Mouse (Mus musculus) neural tube, embryonic 14.5 days (tissue): ENCODE results near the gene Fam98a. TPM values are rescaled to one million over a fixed set of nuclear protein-coding genes. Genes with fewer than 3 reads are reported as not detected.

ENCODE experiments used
- ATAC-seq: fragments of 200-750 bp; cut with Nextera tagmentation; 2 replicates; pipeline ENCODE4 v1.8.0; 2017; ENCODE audit warnings: low read depth, mild to moderate bottlenecking, moderate TSS enrichment, moderate library complexity
- H3K27ac ChIP-seq: fragments of 300-500 bp; sonication (generic); 2 replicates; pipeline ENCODE4 v1.5.1; 2014; ENCODE audit warnings: low read depth, mild to moderate bottlenecking, control low read depth, low read length, moderate library complexity, mixed read lengths
- H3K27me3 ChIP-seq: fragments of 300-500 bp; sonication (generic); 2 replicates; pipeline ENCODE4 v1.6.1; 2014; ENCODE audit warnings: low read length; ENCODE audit not compliant: control insufficient read depth, insufficient read depth
- H3K36me3 ChIP-seq: fragments of 300-500 bp; sonication (generic); 2 replicates; pipeline ENCODE4 v1.6.1; 2014; ENCODE audit warnings: low read length, mixed read lengths; ENCODE audit not compliant: control insufficient read depth, insufficient read depth
- H3K4me1 ChIP-seq: fragments of 300-500 bp; sonication (generic); 2 replicates; pipeline ENCODE4 v1.6.1; 2014; ENCODE audit warnings: low read length; ENCODE audit not compliant: control insufficient read depth, insufficient read depth
- H3K4me2 ChIP-seq: fragments of 300-500 bp; sonication (generic); 2 replicates; pipeline ENCODE4 v1.6.1; 2014; ENCODE audit warnings: mild to moderate bottlenecking, low read depth, low read length, control low read depth
- H3K4me3 ChIP-seq: fragments of 300-500 bp; sonication (generic); 2 replicates; pipeline ENCODE4 v1.5.1; 2014; ENCODE audit warnings: low read depth, low read length, control low read depth, mixed read lengths
- H3K9ac ChIP-seq: fragments of 300-500 bp; sonication (generic); replicated peaks from 2 replicates; pipeline ENCODE4 v1.6.1; 2014; ENCODE audit warnings: low read depth, mild to moderate bottlenecking, control low read depth, low read length, mixed read lengths
- H3K9me3 ChIP-seq: fragments of 300-500 bp; sonication (generic); 2 replicates; pipeline ENCODE4 v1.6.1; 2016; ENCODE audit warnings: low read length; ENCODE audit not compliant: control insufficient read depth
- WGBS: fragments of 180-500 bp; shearing (Covaris S2); extraction: QIAGEN DNeasy Blood & Tissue Kit; methylation state at CpG from one replicate; pipeline ENCODE4 v1.1.7; 2014; 5-methylcytosine and 5-hydroxymethylcytosine counted together
- polyA plus RNA-seq: library from polyadenylated mRNA; unstranded; fragments of >200 nt; fragmentation: Nextera tagmentation; extraction: Ambion mirVana; gene quantifications from 2 replicates; pipeline ENCODE4 v1.2.1, GENCODE M21; 2014

The Fam98a gene
- polyA plus RNA-seq, 1 experiment from 2014 or later, result 13.3 TPM

GRCm38 (mm10) chr17:75509257-75509656, 42.5 kb downstream of the Fam98a start:
- H3K36me3 ChIP-seq, result no peaks in the 10 kb centered on the region
- H3K4me2 ChIP-seq, result no peak overlapping the region
- H3K9ac ChIP-seq, result no peak overlapping the region
- ATAC-seq, result no peak
- WGBS, result 86% methylated on average over 5 of the region's 5 CpGs
- H3K27ac ChIP-seq, result no peak overlapping the region
- H3K4me1 ChIP-seq, result no peaks in the 10 kb centered on the region
- no peak overlapping the region for H3K4me3 ChIP-seq
- H3K9me3 ChIP-seq, result no peaks in the 10 kb centered on the region
- H3K27me3 ChIP-seq, result no peaks in the 10 kb centered on the region

DNA sequence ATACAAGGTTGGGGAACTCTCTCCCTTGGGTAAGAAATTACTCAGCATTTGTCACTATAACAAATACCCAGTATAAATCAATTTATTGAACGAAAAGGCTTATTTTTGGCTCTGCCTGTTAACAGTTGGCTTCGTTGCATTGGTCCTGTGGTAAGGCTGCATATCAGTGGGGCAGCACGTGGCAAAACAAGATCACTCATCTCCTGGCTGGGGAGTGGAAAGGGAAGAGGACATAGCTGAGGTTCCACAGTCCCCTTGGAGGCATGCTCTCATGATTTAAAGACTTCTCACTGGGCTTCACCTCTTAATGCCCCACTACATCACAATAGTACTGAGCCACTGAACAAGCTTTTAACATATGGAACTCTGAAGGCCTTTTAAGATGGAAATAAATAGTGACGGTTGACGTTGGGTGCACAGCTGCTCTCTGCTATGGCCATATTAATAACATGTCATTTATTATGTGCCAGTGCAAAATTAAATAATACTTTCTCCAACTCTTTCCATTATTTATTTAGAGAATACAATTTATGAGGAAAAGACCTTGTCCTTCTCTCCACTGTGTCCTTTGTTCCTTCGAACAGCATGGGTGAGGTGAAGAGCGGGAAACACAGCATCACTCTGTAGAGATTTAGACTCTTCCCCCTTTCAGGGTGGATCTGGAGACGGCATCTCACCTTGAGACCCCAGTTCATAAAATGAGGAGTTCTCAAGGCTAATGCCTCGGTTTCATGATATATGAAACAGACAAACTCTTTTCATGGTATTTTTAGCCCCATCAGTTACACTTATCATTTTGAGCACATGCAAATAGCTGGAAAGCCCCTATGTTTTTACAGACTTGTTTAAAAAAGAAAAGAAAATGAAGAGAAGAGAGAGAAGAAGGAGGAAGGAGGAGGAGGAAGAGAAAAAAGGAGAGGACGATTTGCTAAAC, 44.8 kb downstream of the Fam98a start:
- Histone ChIP-seq H3K36me3 (no peaks in the 10 kb centered on the region), H3K27me3 (no peaks in the 10 kb centered on the region), H3K9me3 (no peaks in the 10 kb centered on the region), H3K4me2 (no peak overlapping the region), H3K9ac (no peak overlapping the region), H3K27ac (no peak overlapping the region), H3K4me3 (no peak overlapping the region), H3K4me1 (no peaks in the 10 kb centered on the region)
- ATAC-seq, result no peak
- whole genome bisulfite sequencing, result 68% methylated on average over 10 of the region's 10 CpGs

- H3K36me3 ChIP-seq, result no peaks in the 10 kb centered on the region
- H3K9me3 ChIP-seq, result no peaks in the 10 kb centered on the region
- no peak overlapping the region for H3K4me2 ChIP-seq
- ATAC-seq, result no peak
- no peak overlapping the region for H3K4me3 ChIP-seq
- H3K4me1 ChIP-seq, result no peaks in the 10 kb centered on the region
- no peak overlapping the region for H3K9ac ChIP-seq
- H3K27me3 ChIP-seq, result no peaks in the 10 kb centered on the region
- H3K27ac ChIP-seq, result no peak overlapping the region
- 87% methylated on average over 10 of the region's 10 CpGs for WGBS
These were observed 45.6 kb downstream of the Fam98a start for GRCm38 (mm10) chr17:75506097-75506675.

GRCm38 (mm10) chr17:75505053-75505452, 46.7 kb downstream of the Fam98a start:
- no peaks in the 10 kb centered on the region for H3K9me3 ChIP-seq
- no peak for ATAC-seq
- H3K27ac ChIP-seq, result no peak overlapping the region
- no peak overlapping the region for H3K4me2 ChIP-seq
- no peaks in the 10 kb centered on the region for H3K4me1 ChIP-seq
- no peaks in the 10 kb centered on the region for H3K27me3 ChIP-seq
- H3K9ac ChIP-seq, result no peak overlapping the region
- no peaks in the 10 kb centered on the region for H3K36me3 ChIP-seq
- WGBS, result 94% methylated on average over 5 of the region's 5 CpGs
- no peak overlapping the region for H3K4me3 ChIP-seq

DNA sequence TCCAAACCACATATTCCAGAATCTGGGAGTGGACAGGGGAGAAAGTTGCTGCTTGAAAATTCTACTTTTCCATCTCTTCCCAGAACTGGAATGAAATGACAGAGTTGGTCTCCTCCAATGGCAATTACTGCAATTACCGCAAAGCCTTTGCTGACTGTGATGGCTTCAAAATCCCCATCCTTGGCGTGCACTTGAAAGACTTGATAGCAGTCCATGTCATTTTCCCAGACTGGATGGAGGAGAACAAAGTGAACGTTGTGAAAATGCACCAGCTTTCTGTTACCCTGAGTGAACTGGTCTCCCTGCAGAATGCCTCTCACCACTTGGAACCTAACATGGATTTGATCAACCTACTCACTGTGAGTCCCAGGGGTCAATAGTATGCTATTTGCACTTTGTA, 48.7 kb downstream of the Fam98a start:
- Histone ChIP-seq H3K27ac (no peak overlapping the region), H3K36me3 (no peaks in the 10 kb centered on the region), H3K27me3 (no peaks in the 10 kb centered on the region), H3K4me1 (no peaks in the 10 kb centered on the region), H3K9me3 (no peaks in the 10 kb centered on the region), H3K4me2 (no peak overlapping the region), H3K4me3 (no peak overlapping the region), H3K9ac (no peak overlapping the region)
- no peak for ATAC-seq
- WGBS, result 84% methylated on average over 3 of the region's 3 CpGs

GRCm38 (mm10) chr17:75498241-75498651, 53.5 kb downstream of the Fam98a start:
- Histone ChIP-seq H3K27me3 (no peaks in the 10 kb centered on the region), H3K4me3 (no peak overlapping the region), H3K9ac (no peak overlapping the region), H3K36me3 (no peaks in the 10 kb centered on the region), H3K4me1 (no peaks in the 10 kb centered on the region), H3K27ac (no peak overlapping the region), H3K4me2 (no peak overlapping the region), H3K9me3 (no peaks in the 10 kb centered on the region)
- 76% methylated on average over 6 of the region's 6 CpGs for WGBS
- no peak for ATAC-seq

DNA sequence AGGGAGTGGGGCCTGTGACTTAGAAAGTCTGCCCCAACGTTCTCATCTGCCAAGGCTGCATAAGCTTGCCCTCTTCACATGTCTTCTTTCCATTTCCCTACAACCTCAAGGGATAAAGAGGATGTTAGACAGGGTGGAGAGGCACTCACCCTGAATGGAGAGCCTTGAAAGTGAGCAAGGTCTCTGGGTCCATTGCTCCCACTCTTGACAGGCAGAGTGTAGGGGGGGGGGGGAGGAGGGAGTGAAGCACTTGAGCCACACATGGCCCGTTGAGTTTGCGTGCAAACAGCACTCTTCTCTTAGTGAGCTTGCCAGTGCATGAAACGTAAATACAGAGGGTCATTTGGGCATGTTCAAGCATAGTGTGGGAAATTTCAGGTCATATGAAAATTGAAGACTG, 56.5 kb downstream of the Fam98a start:
- no peak overlapping the region for H3K4me3 ChIP-seq
- no peaks in the 10 kb centered on the region for H3K4me1 ChIP-seq
- no peak for ATAC-seq
- 86% methylated on average over 4 of the region's 4 CpGs for WGBS
- no peaks in the 10 kb centered on the region for H3K27me3 ChIP-seq
- no peaks in the 10 kb centered on the region for H3K9me3 ChIP-seq
- H3K4me2 ChIP-seq, result no peak overlapping the region
- no peak overlapping the region for H3K9ac ChIP-seq
- no peaks in the 10 kb centered on the region for H3K36me3 ChIP-seq
- no peak overlapping the region for H3K27ac ChIP-seq

Other genes starting within 250 kb of the Fam98a start
- gene Rasgrp3, start 116.0 kb downstream of the Fam98a start, polyA plus RNA-seq, result 4.7 and 8.9 TPM in 2 replicates